Mouse (Mus musculus): ENCODE measurements around the gene Higd2a.

Gene Higd2a

GRCm38 (mm10) chr13:54589996-54590951 is at the start of gene Higd2a, which contains the start of gene Nop16:
Gene Higd2a (plus strand): TSS chr13:54590207.
Gene Nop16 (minus strand): TSS chr13:54590090.
- in situ Hi-C loops (cut with MboI): no loop called here

GRCm38 (mm10) chr13:54548036-54548435 is 42.0 kb upstream of the Higd2a start:
- in situ Hi-C loops (cut with MboI): no loop called here

GRCm38 (mm10) chr13:54556176-54556575 is 33.8 kb upstream of the Higd2a start:
- in situ Hi-C loops (cut with MboI): no loop called here

GRCm38 (mm10) chr13:54556796-54557195 is 33.2 kb upstream of the Higd2a start:
- in situ Hi-C loops (cut with MboI): no loop called here

GRCm38 (mm10) chr13:54557652-54558051 is 32.4 kb upstream of the Higd2a start:
- in situ Hi-C loops (cut with MboI): no loop called here

GRCm38 (mm10) chr13:54559656-54560055 is 30.4 kb upstream of the Higd2a start:
- in situ Hi-C loops (cut with MboI): no loop called here

GRCm38 (mm10) chr13:54560608-54561007 is 29.4 kb upstream of the Higd2a start:
- in situ Hi-C loops (cut with MboI): no loop called here

GRCm38 (mm10) chr13:54562562-54562961 is 27.4 kb upstream of the Higd2a start:
- in situ Hi-C loops (cut with MboI): no loop called here

- in situ Hi-C loops (cut with MboI): no loop called here
These were observed 25.5 kb upstream of the Higd2a start for GRCm38 (mm10) chr13:54564232-54565200.

- in situ Hi-C loops (cut with MboI): no loop called here
These were observed 24.8 kb upstream of the Higd2a start, which contains the start of gene 4833439L19Rik for GRCm38 (mm10) chr13:54565201-54565581. Gene 4833439L19Rik (minus strand): TSS chr13:54565435.

- in situ Hi-C loops (cut with MboI): no loop called here
These were observed 24.2 kb upstream of the Higd2a start for GRCm38 (mm10) chr13:54565594-54566345.

GRCm38 (mm10) chr13:54568380-54568779 is 21.6 kb upstream of the Higd2a start:
- in situ Hi-C loops (cut with MboI): no loop called here

GRCm38 (mm10) chr13:54569282-54569681 is 20.7 kb upstream of the Higd2a start:
- in situ Hi-C loops (cut with MboI): no loop called here

GRCm38 (mm10) chr13:54570736-54571135 is 19.3 kb upstream of the Higd2a start:
- in situ Hi-C loops (cut with MboI): no loop called here

- in situ Hi-C loops (cut with MboI): no loop called here
These were observed 18.4 kb upstream of the Higd2a start for GRCm38 (mm10) chr13:54571637-54572036.

GRCm38 (mm10) chr13:54572621-54573020 is 17.4 kb upstream of the Higd2a start:
- in situ Hi-C loops (cut with MboI): no loop called here

- in situ Hi-C loops (cut with MboI): no loop called here
These were observed 15.0 kb upstream of the Higd2a start, which contains the start of gene Arl10 for GRCm38 (mm10) chr13:54574854-54575481. Gene Arl10 (plus strand): TSS chr13:54575015.

- in situ Hi-C loops (cut with MboI): no loop called here
These were observed 14.5 kb upstream of the Higd2a start for GRCm38 (mm10) chr13:54575489-54575888.

GRCm38 (mm10) chr13:54577652-54578507 is 12.1 kb upstream of the Higd2a start:
- in situ Hi-C loops (cut with MboI): no loop called here

- in situ Hi-C loops (cut with MboI): no loop called here
These were observed 8.6 kb upstream of the Higd2a start for GRCm38 (mm10) chr13:54581385-54581784.

All from mature B cell (primary cell).